Mouse (Mus musculus): ENCODE results near the gene St3gal4.

St3gal4 gene

GRCm38 (mm10) chr9:35105884-35106880, 12.9 kb downstream of the St3gal4 start:
- DNase-seq (ENCODE audit: low spot score): no peak

- DNase-seq (ENCODE audit: low spot score): no peak
Measured at GRCm38 (mm10) chr9:35105438-35105837, 13.6 kb downstream of the St3gal4 start.

- no peak for DNase-seq (ENCODE audit: low spot score)
Measured at GRCm38 (mm10) chr9:35104711-35105110, 14.4 kb downstream of the St3gal4 start.

- no peak for DNase-seq (ENCODE audit: low spot score)
Measured at GRCm38 (mm10) chr9:35098762-35099161, 20.3 kb downstream of the St3gal4 start.

DNA sequence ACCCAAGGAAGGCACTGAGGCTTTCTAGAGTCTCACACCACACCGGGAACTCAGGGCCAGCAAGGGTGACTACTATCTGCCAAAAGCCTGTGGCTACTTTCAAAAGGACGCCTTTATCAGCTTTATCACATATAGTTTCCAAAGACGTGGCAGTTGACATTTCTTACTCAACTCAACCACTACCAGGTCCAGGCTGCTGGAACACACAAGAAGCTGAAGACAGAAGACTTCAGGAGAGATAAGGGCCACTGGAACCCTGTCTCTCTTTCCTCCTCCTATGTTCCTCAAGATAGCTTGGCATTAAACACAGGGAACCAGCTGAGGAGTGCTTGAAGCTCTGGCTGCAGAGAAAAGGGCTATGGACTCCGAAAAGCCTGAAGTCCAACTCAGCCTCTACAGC, 21.2 kb downstream of the St3gal4 start:
- no peak for DNase-seq (ENCODE audit: low spot score)

DNA sequence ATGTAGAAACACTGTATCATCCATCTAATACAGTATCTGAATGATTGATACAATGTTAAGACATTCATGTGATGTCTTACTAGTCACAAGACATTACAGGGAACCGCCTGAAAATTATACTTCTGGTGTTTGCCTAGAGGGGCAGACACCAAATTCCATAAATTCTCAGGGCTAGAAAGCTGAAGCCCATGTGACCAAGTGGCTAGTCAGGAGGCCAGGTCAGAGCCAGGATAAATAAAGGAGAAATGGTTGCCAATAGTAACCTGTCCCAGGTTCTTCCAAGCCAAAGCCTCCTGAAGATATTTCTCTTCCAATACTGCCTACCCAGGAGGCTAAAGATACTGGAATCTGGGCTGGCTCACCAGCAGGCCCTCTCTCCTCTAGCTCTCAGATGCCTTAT, 23.3 kb downstream of the St3gal4 start:
- DNase-seq (ENCODE audit: low spot score): no peak

DNA sequence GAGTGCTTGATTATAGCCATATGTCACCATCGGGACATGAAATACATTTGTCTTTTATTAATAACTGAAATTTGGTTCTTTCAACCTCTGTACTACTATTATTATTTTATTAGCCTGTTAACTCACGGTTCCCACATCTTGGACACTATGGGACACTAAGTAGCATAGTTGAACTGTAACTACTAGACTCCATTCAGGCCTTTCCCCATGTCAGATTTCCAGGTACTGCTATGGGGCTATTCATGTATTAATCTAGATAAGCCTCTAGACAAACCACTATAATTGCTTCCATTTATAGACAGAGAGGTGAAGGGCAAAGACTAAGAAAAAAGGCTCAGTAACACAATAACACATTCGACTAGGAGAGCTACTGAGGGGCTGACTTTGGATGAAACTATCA, 25.7 kb downstream of the St3gal4 start:
- no peak for DNase-seq (ENCODE audit: low spot score)

- DNase-seq (ENCODE audit: low spot score): no peak
Measured at GRCm38 (mm10) chr9:35092904-35093303, 26.2 kb downstream of the St3gal4 start.

DNA sequence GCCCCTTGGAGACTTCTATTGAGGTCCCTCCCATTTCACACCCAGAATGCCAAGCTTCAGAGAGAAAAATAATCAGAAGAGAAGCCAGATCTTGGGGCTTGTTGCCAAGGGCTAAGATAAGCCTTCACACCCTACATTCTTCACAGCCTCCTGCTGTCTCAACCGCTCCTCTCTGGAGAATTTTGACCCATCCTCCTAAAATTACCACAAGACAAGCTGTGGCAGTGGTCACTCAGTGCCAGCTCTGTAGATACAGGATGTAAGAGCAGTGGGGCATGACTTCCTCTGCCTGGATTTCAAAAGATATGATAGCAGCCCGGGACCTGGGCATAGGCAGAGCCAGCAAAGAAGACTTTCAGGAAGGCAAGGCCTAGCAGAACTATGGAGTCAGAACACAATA, 57.6 kb downstream of the St3gal4 start:
- DNase-seq (ENCODE audit: low spot score): no peak

DNA sequence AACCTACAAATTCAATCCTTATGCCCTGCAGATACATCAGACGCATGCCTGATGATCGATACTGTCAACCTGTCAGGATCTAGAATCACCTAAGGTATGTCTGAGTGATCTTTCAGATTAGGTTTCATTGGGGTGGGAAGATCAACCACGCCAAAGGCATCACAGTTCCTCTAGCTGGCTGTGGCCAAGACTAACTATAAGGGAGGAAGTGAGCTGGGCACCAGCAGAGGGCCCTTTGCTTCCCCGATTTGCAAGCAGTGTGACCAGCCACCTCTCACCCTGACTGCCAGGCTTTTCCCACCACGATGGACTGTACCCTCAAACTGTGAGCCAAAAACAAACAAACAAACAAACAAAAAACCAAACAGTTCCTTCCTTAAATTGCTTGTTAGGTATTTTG, 59.2 kb downstream of the St3gal4 start:
- DNase-seq (ENCODE audit: low spot score): no peak

GRCm38 (mm10) chr9:35058596-35059354, 60.3 kb downstream of the St3gal4 start:
- no peak for DNase-seq (ENCODE audit: low spot score)

DNA sequence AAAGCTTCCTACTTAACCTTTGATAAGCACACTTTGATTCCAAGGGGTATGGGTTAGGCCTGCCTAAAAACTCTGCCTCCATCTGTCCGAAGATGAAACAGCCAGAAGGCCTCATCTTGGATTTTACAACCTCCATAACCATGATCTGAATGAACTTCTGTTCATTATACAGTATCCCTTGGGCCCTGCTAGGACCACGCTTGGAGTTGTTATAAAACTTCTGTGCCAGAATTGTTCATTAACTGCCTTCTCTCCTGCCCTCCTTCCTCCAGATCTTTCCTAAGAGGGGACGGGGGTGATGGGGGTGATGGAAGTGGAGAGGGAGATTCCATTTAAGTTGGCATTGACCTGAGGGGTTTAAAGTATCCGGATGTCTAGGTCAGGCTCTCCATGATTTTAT, 60.9 kb downstream of the St3gal4 start:
- DNase-seq (ENCODE audit: low spot score): no peak

GRCm38 (mm10) chr9:35057631-35058030, 61.4 kb downstream of the St3gal4 start:
- DNase-seq (ENCODE audit: low spot score): no peak

GRCm38 (mm10) chr9:35056611-35057010, 62.5 kb downstream of the St3gal4 start:
- DNase-seq (ENCODE audit: low spot score): no peak

- no peak for DNase-seq (ENCODE audit: low spot score)
Measured at GRCm38 (mm10) chr9:35055528-35056330, 63.3 kb downstream of the St3gal4 start.

- no peak for DNase-seq (ENCODE audit: low spot score)
Measured at GRCm38 (mm10) chr9:35053669-35054068, 65.4 kb downstream of the St3gal4 start.

DNA sequence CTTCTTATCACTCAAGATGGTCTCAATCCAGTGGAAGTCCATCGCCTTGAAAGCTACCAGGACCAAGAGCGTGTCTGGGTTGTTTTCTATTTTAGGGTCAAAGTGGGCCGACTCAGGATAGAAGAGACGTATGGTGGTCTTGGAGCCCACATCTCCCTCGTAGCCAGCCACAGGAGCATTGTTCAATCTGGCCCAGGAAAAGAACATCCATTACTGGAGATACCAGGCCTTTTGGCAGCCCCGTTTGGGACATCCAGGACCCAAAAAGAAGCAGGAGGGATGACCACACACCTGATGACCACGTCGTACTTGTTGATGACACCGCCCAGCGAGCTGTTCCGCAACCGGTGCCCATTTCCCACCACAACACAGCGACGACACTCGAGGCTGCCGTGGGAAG, 66.0 kb downstream of the St3gal4 start:
- DNase-seq (ENCODE audit: low spot score): no peak

DNA sequence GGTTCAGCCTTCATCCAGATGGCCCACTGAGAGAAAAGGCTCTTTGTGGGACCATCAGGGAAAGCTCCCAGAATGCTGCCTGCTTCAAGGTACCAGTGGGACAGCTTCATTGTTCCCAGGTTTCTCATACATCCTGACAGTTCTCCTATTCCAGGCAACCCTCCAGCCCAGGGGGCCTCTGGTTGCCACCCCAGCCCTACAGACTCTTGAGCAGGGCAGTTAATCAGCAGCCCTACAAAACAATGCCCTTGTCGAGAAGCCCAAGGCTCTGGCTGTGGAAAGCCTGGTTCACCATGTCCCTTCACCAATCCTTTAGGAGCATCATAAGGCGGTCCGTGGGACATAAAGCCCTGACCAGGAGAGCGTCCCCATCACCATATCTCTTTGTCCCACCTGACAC, 66.4 kb downstream of the St3gal4 start:
- no peak for DNase-seq (ENCODE audit: low spot score)

- no peak for DNase-seq (ENCODE audit: low spot score)
Measured at GRCm38 (mm10) chr9:35051666-35052065, 67.4 kb downstream of the St3gal4 start.

DNA sequence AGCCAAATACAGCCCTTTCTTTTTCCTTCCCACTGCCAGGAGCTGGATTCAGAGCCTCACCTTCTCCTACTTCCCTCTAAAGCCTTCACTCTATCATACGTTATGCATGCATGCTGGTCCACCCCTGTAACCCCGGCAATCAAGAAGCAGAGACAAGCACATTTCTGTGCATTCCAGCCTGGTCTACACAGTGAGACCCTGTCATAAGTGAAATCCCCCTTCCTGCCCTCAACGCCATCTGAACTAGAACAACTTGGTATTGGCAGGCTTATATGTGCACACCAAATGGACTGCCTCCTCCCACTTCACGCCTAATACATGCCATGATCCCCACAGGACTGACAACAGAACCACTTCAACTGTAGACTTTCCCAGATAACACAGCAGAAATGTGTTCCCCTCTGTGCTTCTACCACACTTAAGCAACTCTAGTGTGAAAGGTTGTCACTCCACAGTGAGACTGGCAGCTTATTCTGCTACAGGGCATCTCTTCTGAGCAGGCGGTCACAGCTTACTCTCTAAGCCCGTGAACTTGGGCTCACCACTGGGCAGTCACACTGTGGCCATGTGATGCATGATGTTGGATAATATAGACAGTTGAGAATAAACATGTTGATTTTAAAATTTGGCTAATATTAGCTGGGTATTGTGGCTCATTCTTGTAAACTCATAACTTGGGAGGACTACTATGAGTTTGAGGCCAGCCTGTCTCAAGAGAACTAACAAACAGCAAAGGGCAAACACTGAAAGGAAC, 68.2 kb downstream of the St3gal4 start:
- DNase-seq (ENCODE audit: low spot score): no peak

DNA sequence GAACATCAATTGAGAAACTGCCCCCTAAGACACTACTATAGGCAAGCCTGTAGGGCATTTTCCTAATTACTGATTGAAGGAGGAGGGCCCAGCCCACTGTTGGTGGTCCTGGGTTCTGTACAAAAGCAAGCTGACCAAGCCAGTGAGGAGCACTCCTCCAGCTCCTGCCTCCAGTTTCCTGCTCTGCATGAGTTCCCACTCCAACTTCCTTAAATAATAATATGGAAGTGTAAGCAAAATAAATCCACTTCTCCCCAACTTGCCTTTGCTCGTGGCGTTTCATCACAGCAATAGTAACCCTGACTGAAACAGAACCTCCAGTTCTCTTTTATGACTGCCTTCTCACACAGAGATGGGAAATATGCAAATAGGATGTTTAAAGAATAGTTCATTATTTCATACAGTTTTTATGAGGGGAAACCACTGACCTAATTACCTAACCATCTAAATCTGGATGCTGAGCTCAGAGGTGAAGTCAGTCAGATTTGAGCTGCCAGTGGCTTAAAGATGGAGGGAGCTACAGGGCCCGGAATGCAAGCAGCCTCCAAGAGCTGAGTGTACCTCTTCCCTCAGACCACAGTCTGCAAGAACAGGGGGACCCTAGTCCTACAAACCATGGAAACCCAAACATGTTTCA, 69.1 kb downstream of the St3gal4 start:
- DNase-seq (ENCODE audit: low spot score): no peak
